Mouse (Mus musculus) E14TG2a.4 (cell line): ENCODE results near the gene Pde4d.

Experiments used
- CTCF ChIP-seq: conservative IDR thresholded peaks from 2 replicates; pipeline ENCODE4 v1.5.1; 2014; ENCODE audit warnings: low read length
- NANOG ChIP-seq: IDR thresholded peaks from 2 replicates; pipeline ENCODE4 v1.6.1; 2014; ENCODE audit warnings: borderline replicate concordance, low read length, mixed read lengths
- POU5F1 ChIP-seq: IDR thresholded peaks from 2 replicates; pipeline ENCODE4 v1.6.1; 2014; ENCODE audit warnings: low read length, borderline replicate concordance

DNA sequence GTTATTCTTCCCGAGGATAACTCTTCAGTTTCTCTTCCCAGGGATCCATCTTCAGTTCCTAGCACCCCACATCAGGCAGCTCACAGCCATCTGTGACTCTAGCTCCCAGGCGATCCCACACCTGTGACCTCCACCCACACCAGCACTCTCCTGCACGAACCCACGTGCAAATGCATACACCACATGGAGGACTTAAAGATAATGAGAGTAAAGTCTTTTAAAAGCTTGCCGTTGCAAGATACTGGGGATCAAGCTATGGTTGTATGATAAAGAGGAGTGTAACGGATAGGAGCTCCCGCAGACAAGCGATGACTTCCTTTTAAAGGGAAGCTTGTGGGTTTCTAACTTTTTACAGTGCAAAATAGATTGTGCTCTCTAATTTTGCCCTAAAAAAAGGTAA lies 1230.5 kb downstream of the Pde4d start:
- TF ChIP-seq CTCF (no peak), NANOG (no peak), POU5F1 (no peak)
